Mouse (Mus musculus) urinary bladder, adult 2 months (tissue): ENCODE results near the gene Sytl1. TPM values are rescaled to one million over a fixed set of nuclear protein-coding genes. Genes with fewer than 3 reads are reported as not detected.

Experiments used
- DNase-seq: peaks from one replicate; pipeline ENCODE4 v3.0.0; 2022; ENCODE audit warnings: low spot score
- polyA plus RNA-seq: library from polyadenylated mRNA; depleted of rRNA; stranded (reverse); fragments of >200 nt; gene quantifications from 2 replicates; pipeline ENCODE4 v1.2.3, GENCODE M21; 2012; rRNA removed

The Sytl1 gene
- polyA plus RNA-seq = 67.1 and 79.6 TPM in 2 replicates

- no peak for DNase-seq
These were observed at the start of gene Sytl1 for GRCm38 (mm10) chr4:133262882-133263281. TSS of gene Sytl1 (minus strand) at chr4:133263113.

DNA sequence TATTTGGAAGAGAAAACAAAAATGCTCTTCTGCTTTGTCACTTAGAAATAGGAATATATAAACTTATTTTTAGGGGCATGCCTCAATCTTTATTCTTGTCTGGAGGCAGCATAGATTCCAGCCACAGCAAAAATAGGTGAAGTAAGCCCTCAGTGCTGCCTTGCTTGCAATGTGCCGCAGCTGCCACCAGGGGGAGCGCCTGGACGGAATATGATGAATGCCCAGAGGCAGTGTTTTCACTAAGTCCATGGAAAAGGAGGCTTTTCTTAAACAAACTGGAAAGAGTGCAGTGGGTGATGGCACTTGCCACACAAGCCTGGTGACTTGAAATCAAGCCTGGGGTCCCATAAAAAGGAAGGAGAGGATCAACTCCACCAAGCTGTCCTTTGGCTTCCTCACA is 47.0 kb upstream of the Sytl1 start:
- DNase-seq = peak; percentile 81

DNA sequence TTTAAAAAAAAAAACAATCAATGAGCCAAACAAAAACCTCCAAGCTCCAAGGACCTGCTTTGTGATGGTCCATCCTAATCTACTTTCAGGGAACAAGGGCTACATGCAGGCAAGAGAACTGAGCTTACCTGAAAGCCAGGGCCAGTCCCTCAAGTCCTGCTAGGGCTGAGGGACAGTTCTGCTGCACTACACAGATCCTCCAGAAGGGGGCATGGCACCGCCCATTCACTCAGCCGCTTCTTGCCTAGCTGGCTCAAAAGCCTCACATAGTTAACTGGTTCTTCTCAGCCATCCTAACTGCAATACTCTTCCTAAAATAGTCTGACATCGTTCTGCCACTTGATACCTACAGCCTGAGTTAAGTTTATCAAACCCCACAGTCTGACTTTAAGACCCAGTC is 44.4 kb upstream of the Sytl1 start:
- DNase-seq = no peak

- DNase-seq = no peak
These were observed 42.9 kb upstream of the Sytl1 start for GRCm38 (mm10) chr4:133305825-133306224.

DNA sequence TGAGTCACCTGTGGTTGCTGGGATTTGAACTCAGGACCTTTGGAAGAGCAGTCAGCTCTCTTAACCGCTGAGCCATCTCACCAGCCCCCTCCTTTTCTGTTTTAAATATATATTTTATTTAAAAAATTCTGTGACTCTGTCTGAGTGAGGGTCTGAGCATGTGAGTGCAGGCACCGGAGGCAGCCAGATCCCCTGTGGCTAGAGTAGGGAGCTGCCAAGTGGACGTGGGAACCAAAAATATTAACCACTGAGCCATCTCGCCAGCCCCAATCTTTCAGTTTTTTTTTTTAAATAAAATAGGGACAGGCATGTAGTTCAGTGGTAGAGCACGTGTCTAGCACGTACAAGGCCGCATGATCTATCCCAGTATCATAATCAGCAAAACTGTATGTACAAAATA is 41.9 kb upstream of the Sytl1 start:
- no peak for DNase-seq

DNA sequence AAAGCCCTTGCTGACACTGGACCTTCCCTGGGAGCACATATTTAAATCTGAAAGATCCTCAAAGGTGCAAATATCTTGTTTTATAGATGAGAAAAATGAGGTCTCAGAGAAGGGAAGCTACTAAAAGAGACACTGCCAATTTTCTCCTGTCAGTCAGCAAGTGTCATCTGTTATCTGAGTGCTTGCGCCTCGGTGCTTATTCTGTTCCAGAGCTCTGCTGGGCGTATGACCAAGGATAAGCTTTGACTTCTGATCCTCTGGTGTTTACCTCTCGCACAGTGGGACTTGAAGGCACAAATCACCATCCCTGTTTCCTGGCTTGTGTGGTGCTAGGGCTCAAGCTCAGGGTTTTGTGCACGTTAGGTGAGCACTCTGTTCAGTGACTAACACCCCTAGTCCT is 39.8 kb upstream of the Sytl1 start:
- no peak for DNase-seq

DNA sequence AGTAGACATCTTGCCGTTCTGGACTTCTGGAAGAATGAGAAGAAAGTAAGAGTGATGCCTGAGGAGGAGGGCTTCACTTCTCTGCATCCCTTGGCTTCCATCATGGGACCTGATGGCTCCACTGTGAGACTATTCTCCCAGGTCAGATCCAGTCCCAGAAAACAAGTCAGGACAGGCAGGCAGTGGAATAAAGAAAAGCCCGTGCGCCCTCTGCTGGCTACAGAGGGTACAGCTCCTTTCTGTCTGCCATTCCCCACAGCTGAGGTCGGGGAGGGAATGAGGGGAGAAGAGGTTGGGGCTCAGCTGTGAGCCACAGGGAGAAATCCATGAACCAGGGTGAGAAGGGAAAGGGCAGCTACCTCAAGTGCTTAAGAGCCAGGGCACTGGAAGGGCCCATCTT is 38.9 kb upstream of the Sytl1 start:
- DNase-seq = peak; percentile 59

GRCm38 (mm10) chr4:133300421-133300820 is 37.5 kb upstream of the Sytl1 start:
- no peak for DNase-seq

- DNase-seq = no peak
These were observed 36.8 kb upstream of the Sytl1 start for GRCm38 (mm10) chr4:133299701-133300100.

- no peak for DNase-seq
These were observed 35.8 kb upstream of the Sytl1 start for GRCm38 (mm10) chr4:133298516-133299365.

GRCm38 (mm10) chr4:133297801-133298238 is 34.9 kb upstream of the Sytl1 start:
- peak; percentile 71 for DNase-seq

- DNase-seq = no peak
These were observed 34.4 kb upstream of the Sytl1 start for GRCm38 (mm10) chr4:133297360-133297759.

- peak; percentile 14 for DNase-seq
These were observed 31.2 kb upstream of the Sytl1 start for GRCm38 (mm10) chr4:133294084-133294483.

DNA sequence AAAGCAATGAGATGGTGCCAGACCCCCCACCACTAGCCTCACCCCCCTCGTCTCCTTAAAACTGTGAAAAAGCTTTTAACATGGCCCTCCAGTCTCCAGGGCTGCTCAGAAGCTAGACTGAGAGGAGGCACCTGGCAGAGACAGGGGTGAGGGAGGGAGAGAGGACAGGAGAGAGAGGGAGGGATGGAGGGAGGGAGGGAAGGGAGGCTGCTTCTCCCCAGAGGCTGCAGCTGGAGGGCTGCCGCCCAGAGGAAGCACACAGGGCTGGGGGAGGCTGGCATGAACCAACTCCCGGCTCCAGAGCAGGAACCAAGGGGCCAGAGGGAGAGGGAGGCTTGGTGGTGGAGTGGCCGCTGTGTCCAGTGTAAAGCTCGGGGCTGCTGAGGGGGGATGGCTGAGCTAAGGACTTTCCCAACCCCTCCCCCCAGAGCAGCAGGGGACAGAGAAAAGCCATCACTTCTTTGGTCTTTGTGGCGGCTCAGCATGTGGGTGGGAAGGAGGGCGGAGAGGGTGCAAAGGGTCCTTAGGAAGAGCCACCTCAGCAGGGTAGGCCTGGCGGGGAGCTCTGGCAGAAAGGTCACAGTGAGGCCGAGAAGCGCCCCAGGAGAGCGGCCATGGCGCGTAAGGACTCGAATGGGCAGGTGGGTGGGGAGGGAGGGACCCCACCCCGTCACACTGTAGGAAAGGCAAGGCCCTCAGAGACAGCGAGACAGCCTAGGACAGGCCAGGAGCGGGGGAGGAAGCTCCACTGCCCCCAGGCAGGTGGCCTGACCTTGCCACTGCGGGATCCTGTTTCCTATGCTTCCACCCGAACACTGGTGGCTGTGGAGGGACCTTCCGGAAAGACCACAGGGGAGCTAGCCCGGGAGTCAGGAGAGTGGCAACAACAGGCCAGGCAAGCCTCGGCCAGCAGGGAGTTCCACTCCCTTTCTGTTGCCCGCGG is 30.3 kb upstream of the Sytl1 start:
- peak; percentile 18 for DNase-seq

GRCm38 (mm10) chr4:133292405-133292804 is 29.5 kb upstream of the Sytl1 start:
- no peak for DNase-seq

- no peak for DNase-seq
These were observed 28.3 kb upstream of the Sytl1 start for GRCm38 (mm10) chr4:133291255-133291654.

GRCm38 (mm10) chr4:133286476-133287077 is 23.7 kb upstream of the Sytl1 start:
- DNase-seq = no peak

- no peak for DNase-seq
These were observed 23.0 kb upstream of the Sytl1 start for GRCm38 (mm10) chr4:133285950-133286349.

DNA sequence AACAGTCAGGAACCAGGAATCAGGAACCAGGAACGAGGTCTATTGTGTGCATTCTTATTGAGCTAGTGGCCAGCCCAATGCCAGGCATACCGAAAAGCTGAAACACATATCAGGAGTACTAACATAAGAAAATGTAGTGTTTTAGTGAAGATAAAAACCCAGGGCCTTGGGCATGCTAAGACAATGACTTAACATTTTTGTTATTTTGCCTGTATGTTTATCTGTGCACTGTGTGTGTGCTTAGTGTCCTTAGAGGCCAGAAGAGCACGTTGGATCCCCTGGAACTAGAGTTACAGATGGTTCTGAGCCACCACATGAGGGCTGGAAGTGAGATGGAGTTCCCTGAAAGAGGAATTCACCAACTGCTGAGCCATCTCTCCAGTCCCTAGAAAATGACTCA is 22.4 kb upstream of the Sytl1 start:
- DNase-seq = no peak

DNA sequence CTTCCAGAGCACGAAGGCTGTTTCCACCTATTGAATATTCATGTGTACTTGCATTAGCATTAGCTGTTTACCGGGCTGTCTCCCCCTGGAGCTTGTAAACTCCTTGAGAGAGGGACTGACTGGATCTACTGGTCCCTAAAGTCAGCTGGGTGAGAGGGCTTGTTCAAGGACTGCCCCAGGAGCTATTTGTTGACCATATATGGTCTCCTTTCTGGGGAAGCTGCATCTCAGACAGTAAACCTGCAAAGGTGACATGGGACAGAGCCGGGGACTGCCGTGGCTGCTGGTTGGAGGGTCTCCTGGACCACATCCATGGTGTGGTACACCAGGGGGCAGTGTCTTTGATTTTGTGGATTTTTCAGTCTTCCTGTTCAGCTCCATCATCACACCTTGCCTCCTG is 19.7 kb upstream of the Sytl1 start:
- no peak for DNase-seq

- DNase-seq = no peak
These were observed 19.1 kb upstream of the Sytl1 start for GRCm38 (mm10) chr4:133281951-133282481.

GRCm38 (mm10) chr4:133281513-133281912 is 18.6 kb upstream of the Sytl1 start:
- DNase-seq = no peak
